ENCODE assay signal across 13 mouse cellular contexts in genomic region chr7:38251494-38252216, GRCm38 (mm10). TPM values are rescaled to one million over a fixed set of nuclear protein-coding genes. Genes with fewer than 3 reads are reported as not detected.
DNase-seq lines count a peak whose midpoint lies in the region; ATAC-seq lines count a peak whose summit lies in the region.
"Had no signal": no experiment of that assay in that cellular context is flagged by ENCODE, and none has a peak within 500 bp of the region (broad histone marks: within the 10 kb centered on the region; RNA-seq: fewer than 3 reads in every experiment).

No protein-coding gene starts in this region.

- H3K36me3 ChIP-seq in limb, embryonic 13.5 days, result no peaks in the 10 kb centered on the region
- H3K36me3 ChIP-seq in limb, embryonic 10.5 days, result no peaks in the 10 kb centered on the region
- H3K36me3 ChIP-seq: liver, embryonic 13.5 days; midbrain, embryonic 10.5 days had no signal

- peak overlapping the region; percentile 48; the same call in 1 of the 2 replicates for H3K9ac ChIP-seq in limb, embryonic 13.5 days
- H3K9ac ChIP-seq: liver, embryonic 13.5 days had no signal

- ATAC-seq in limb, embryonic 13.5 days (ENCODE audit: low FRiP score, low read depth), result no peak
- ATAC-seq: CD4-positive, CD25-positive, alpha-beta regulatory T cell, adult 4 months had no signal

- H3K27me3 ChIP-seq in limb, embryonic 13.5 days, result no peaks in the 10 kb centered on the region
- H3K27me3 ChIP-seq in limb, embryonic 10.5 days (ENCODE audit: low read depth, poor library complexity, severe bottlenecking), result no peaks in the 10 kb centered on the region
- H3K27me3 ChIP-seq: liver, embryonic 13.5 days had no signal

- H3K9me3 ChIP-seq in limb, embryonic 13.5 days, result no peaks in the 10 kb centered on the region
- H3K9me3 ChIP-seq in limb, embryonic 10.5 days (replicated peaks), result no peaks in the 10 kb centered on the region
- H3K9me3 ChIP-seq: liver, embryonic 13.5 days; midbrain, embryonic 10.5 days had no signal

- peak; percentile 18 to 38 for DNase-seq in heart, adult 18-20 months
- DNase-seq in heart, adult 8-10 months (ENCODE audit: low spot score), result no peak
- no peak for DNase-seq in limb, embryonic 10.5 days (ENCODE audit: low spot score)
- peak; percentile 81 for DNase-seq in Muller cell, postnatal 12 days (ENCODE audit: inconsistent ontology term)
- peak; percentile 75 for DNase-seq in gonadal fat pad, adult 2 months (ENCODE audit: low read depth)
- no peak for DNase-seq in adrenal gland, adult 2 months
- no peak for DNase-seq in cerebellum, adult 11 months
- DNase-seq: adrenal gland, adult 8-10 months; liver, embryonic 13.5 days; thymus, postnatal 25 days had no signal

- no peaks in the 10 kb centered on the region for H3K4me1 ChIP-seq in limb, embryonic 13.5 days
- H3K4me1 ChIP-seq in limb, embryonic 10.5 days, result no peaks in the 10 kb centered on the region
- H3K4me1 ChIP-seq: liver, embryonic 13.5 days; midbrain, embryonic 10.5 days had no signal

- H3K4me2 ChIP-seq in limb, embryonic 13.5 days (replicated peaks), result no peak overlapping the region
- H3K4me2 ChIP-seq: liver, embryonic 13.5 days had no signal

- 24% methylated on average over 5 of the region's 5 CpGs for WGBS in limb, embryonic 13.5 days
- 43% methylated on average over 5 of the region's 5 CpGs for WGBS in limb, embryonic 10.5 days

- no peak overlapping the region for H3K27ac ChIP-seq in limb, embryonic 13.5 days
- H3K27ac ChIP-seq in limb, embryonic 10.5 days, result no peak overlapping the region
- H3K27ac ChIP-seq: liver, embryonic 13.5 days; midbrain, embryonic 10.5 days had no signal

- H3K4me3 ChIP-seq in limb, embryonic 13.5 days, result no peak overlapping the region
- no peak overlapping the region for H3K4me3 ChIP-seq in limb, embryonic 10.5 days
- H3K4me3 ChIP-seq: liver, embryonic 13.5 days; midbrain, embryonic 10.5 days had no signal

RNA-seq across cellular contexts. Expression of gene Pop4, which starts 19.6 kb away (rescaled TPM):
- total RNA-seq in heart, adult 18-20 months (2021), result 1 to 10 TPM; 7.6 to 9.7 TPM
- total RNA-seq in heart, adult 8-10 months (2022), result 10 to 100 TPM in 3 of 4 experiments, 1 to 10 TPM in 1; 8.2 to 12.2 (median 10.2) TPM
- 67.0 TPM in 2 replicates for polyA plus RNA-seq in limb, embryonic 13.5 days (2015; fragmentation: Nextera tagmentation; extraction: Ambion mirVana)
- polyA plus RNA-seq in limb, embryonic 10.5 days (2016; fragmentation: Nextera tagmentation; extraction: Ambion mirVana), result 82.9 and 89.6 TPM in 2 replicates
- 14.8 and 17.1 TPM in 2 replicates for polyA plus RNA-seq in gonadal fat pad, adult 2 months (2012; rRNA removed)
- total RNA-seq in adrenal gland, adult 2 months (2021), result 10 to 100 TPM; 40.7 to 49.3 TPM
- 10.0 and 10.7 TPM in 2 replicates for polyA plus RNA-seq in adrenal gland, adult 2 months (2012; rRNA removed)

RNA-seq across cellular contexts. Expression of gene Plekhf1, which starts 23.8 kb away (rescaled TPM):
- total RNA-seq in heart, adult 18-20 months (2021), result 10 to 100 TPM; 12.9 to 13.3 TPM
- total RNA-seq in heart, adult 8-10 months (2022), result 10 to 100 TPM in 2 of 4 experiments, 1 to 10 TPM in 2; 7.8 to 11.1 (median 9.0) TPM
- polyA plus RNA-seq in limb, embryonic 13.5 days (2015; fragmentation: Nextera tagmentation; extraction: Ambion mirVana), result 3.6 and 3.7 TPM in 2 replicates
- 2.9 and 4.3 TPM in 2 replicates for polyA plus RNA-seq in limb, embryonic 10.5 days (2016; fragmentation: Nextera tagmentation; extraction: Ambion mirVana)
- polyA plus RNA-seq in gonadal fat pad, adult 2 months (2012; rRNA removed), result 5.3 and 5.7 TPM in 2 replicates
- 1 to 10 TPM; 2.7 to 3.7 TPM for total RNA-seq in adrenal gland, adult 2 months (2021)
- polyA plus RNA-seq in adrenal gland, adult 2 months (2012; rRNA removed), result 2.3 and 2.5 TPM in 2 replicates

Comparison
In these comparisons a context has a peak if more than half of its experiments do, and no peak if none do; other contexts are left out.
1. DNase-seq: peak in heart, adult 18-20 months (2 of 2), Muller cell, postnatal 12 days (single experiment) and gonadal fat pad, adult 2 months (single experiment); none in heart, adult 8-10 months (single experiment), limb, embryonic 10.5 days (single experiment), adrenal gland, adult 2 months (single experiment) and cerebellum, adult 11 months (single experiment).